Mouse (Mus musculus) forebrain, embryonic 14.5 days (tissue): Measurements from ENCODE around the gene Sgcb. TPM values are rescaled to one million over a fixed set of nuclear protein-coding genes. Genes with fewer than 3 reads are reported as not detected.

Source experiments
- ATAC-seq: fragments of 200-750 bp; cut with Nextera tagmentation; 2 replicates; pipeline ENCODE4 v1.8.0; 2017; ENCODE audit warnings: mild to moderate bottlenecking, moderate library complexity
- DNase-seq: peaks from one replicate; pipeline ENCODE4 v3.0.0-alpha.2; 2015; ENCODE audit warnings: low spot score
- H3K27ac ChIP-seq: fragments of 300-500 bp; sonication (generic); 2 replicates; pipeline ENCODE4 v1.5.1; 2014; ENCODE audit warnings: low read depth, mild to moderate bottlenecking, control low read depth, low read length, moderate library complexity
- H3K27me3 ChIP-seq: fragments of 300-500 bp; sonication (generic); replicated peaks from 2 replicates; pipeline ENCODE4 v1.6.1; 2014; ENCODE audit warnings: low read length, control low read depth, mixed read lengths; ENCODE audit not compliant: control insufficient read depth, insufficient read depth
- H3K36me3 ChIP-seq: fragments of 300-500 bp; sonication (generic); 2 replicates; pipeline ENCODE4 v1.6.1; 2014; ENCODE audit warnings: low read length, control low read depth; ENCODE audit not compliant: control insufficient read depth, insufficient read depth
- H3K4me1 ChIP-seq: fragments of 300-500 bp; sonication (generic); 2 replicates; pipeline ENCODE4 v1.6.1; 2014; ENCODE audit warnings: antibody characterized with exemption, low read length, control low read depth; ENCODE audit not compliant: control insufficient read depth, insufficient read depth
- H3K4me2 ChIP-seq: fragments of 300-500 bp; sonication (generic); 2 replicates; pipeline ENCODE4 v1.6.1; 2014; ENCODE audit warnings: mild to moderate bottlenecking, control low read depth, low read length
- H3K4me3 ChIP-seq: fragments of 300-500 bp; sonication (generic); 2 replicates; pipeline ENCODE4 v1.5.1; 2014; ENCODE audit warnings: low read depth, low read length, control low read depth
- H3K9ac ChIP-seq: fragments of 300-500 bp; sonication (generic); 2 replicates; pipeline ENCODE4 v1.6.1; 2014; ENCODE audit warnings: mild to moderate bottlenecking, low read length, control low read depth, moderate library complexity
- H3K9me3 ChIP-seq: fragments of 300-500 bp; sonication (generic); replicated peaks from 2 replicates; pipeline ENCODE4 v1.6.1; 2016; ENCODE audit warnings: low read length, control low read depth, mixed read lengths; ENCODE audit not compliant: control insufficient read depth
- WGBS: fragments of 180-500 bp; shearing (Covaris S2); extraction: QIAGEN DNeasy Blood & Tissue Kit; methylation state at CpG from one replicate; pipeline ENCODE4 v1.1.7; 2014; 5-methylcytosine and 5-hydroxymethylcytosine counted together
- polyA plus RNA-seq: library from polyadenylated mRNA; unstranded; fragments of >200 nt; fragmentation: Nextera tagmentation; extraction: Ambion mirVana; gene quantifications from 2 replicates; pipeline ENCODE4 v1.2.1, GENCODE M21; 2014

The Sgcb gene
- 20.9 and 25.6 TPM in 2 replicates for polyA plus RNA-seq

DNA sequence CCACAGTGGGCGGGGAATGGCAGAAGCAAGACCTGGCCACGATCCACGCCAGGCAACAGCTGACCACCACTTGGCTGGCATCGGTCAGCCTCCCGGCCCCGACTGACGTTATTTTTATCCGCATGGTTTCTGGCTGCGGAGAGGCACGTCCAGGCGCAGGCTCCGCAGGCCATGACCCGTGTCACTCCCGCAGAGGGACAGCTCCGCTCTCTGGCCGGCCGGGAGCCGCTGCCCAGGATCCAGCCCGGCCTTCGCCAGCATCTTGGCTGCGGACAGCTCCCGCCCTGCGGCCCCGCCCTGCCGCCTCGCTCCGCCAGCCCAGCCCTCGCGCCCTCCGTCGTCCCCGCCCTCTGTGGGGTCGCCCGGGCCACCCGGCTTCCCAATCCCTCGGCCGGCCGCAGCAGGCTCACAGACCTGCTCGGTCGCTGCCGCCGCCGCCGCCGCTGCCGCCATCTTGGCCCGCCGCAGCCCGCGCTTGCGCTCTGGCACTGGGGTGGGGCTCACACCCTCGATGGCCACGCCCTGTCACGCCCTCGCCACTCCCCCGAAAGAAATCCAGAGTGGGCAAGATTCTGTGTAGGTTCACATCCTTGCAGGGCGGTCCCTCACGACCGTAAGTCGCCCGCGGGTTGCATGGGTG lies at the start of gene Sgcb:
Sgcb (minus strand) TSS at position 530 of the 640 bp plus-strand sequence.
- Histone ChIP-seq H3K9me3 (no peaks in the 10 kb centered on the region), H3K9ac (peak within 1 kb of the TSS; percentile 93), H3K27ac (peak within 1 kb of the TSS; percentile 44; the same call in 1 of the 2 replicates), H3K4me3 (peak within 1 kb of the TSS; percentile 87), H3K36me3 (0 out of 2 replicates have a peak, but pooled peaks cover 6% of the 10 kb centered on the region), H3K27me3 (peaks cover 38% of the 10 kb centered on the region), H3K4me2 (peak within 1 kb of the TSS; percentile 77), H3K4me1 (peaks cover 22% of the 10 kb centered on the region)
- DNase-seq (peak; percentile 87), ATAC-seq (peak; percentile 93)
- under 1% methylated on average over 56 of the region's 62 CpGs for WGBS

DNA sequence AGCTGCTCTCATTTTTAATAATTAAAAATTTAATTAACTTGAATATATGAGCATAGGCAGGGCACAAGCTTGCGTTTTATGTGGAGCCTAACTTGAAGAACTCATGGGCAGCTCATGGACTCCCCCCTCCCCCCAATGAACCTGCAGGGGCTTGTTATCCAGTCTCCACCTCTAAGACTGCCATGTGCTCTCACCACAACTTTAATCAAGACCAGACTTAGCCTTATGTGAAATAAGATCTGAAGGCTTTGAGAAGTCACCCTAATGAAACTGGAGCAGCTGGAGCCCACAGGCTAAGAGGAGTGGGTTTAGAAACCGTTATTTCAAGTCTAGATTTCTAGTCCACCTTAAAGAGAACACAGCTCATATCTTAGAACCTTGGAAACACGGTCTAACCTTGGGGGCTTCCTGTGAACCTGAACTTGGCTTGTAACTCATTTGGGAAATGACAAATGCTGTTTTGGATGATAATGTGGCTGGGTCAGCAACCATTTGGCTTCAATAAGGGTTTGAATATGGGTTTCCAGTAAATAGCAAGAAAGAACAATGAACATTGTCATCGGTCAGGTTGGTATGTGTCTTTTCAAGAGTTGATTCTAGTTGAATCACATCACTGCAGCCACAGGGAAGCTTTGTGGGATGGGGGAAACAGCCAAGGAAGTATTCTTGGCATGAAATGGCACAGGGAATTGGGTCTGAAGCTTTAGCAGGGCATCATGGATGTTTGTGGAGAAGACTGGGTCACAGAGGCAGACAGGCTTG lies 46.8 kb upstream of the Sgcb start:
- WGBS = 73% methylated on average over 4 of the region's 4 CpGs

GRCm38 (mm10) chr5:73693778-73694177 lies 46.2 kb upstream of the Sgcb start:
- ATAC-seq (no peak), DNase-seq (peak; percentile 6)
- no peaks in the 10 kb centered on the region for H3K36me3 ChIP-seq
- no peak overlapping the region for H3K9ac ChIP-seq
- no peak overlapping the region for H3K4me3 ChIP-seq
- H3K9me3 ChIP-seq = no peaks in the 10 kb centered on the region
- WGBS = 76% methylated on average over 1 of the region's 1 CpGs
- no peaks in the 10 kb centered on the region for H3K27me3 ChIP-seq
- no peak overlapping the region for H3K27ac ChIP-seq
- H3K4me2 ChIP-seq = no peak overlapping the region
- no peaks in the 10 kb centered on the region for H3K4me1 ChIP-seq

More for the DNA sequence above, 46.8 kb upstream of the Sgcb start:
- Histone ChIP-seq H3K36me3 (no peaks in the 10 kb centered on the region), H3K9me3 (no peaks in the 10 kb centered on the region), H3K9ac (no peak overlapping the region), H3K4me3 (no peak overlapping the region), H3K27ac (no peak overlapping the region), H3K4me1 (no peaks in the 10 kb centered on the region), H3K4me2 (no peak overlapping the region), H3K27me3 (no peaks in the 10 kb centered on the region)
- ATAC-seq (no peak), DNase-seq (no peak)

DNA sequence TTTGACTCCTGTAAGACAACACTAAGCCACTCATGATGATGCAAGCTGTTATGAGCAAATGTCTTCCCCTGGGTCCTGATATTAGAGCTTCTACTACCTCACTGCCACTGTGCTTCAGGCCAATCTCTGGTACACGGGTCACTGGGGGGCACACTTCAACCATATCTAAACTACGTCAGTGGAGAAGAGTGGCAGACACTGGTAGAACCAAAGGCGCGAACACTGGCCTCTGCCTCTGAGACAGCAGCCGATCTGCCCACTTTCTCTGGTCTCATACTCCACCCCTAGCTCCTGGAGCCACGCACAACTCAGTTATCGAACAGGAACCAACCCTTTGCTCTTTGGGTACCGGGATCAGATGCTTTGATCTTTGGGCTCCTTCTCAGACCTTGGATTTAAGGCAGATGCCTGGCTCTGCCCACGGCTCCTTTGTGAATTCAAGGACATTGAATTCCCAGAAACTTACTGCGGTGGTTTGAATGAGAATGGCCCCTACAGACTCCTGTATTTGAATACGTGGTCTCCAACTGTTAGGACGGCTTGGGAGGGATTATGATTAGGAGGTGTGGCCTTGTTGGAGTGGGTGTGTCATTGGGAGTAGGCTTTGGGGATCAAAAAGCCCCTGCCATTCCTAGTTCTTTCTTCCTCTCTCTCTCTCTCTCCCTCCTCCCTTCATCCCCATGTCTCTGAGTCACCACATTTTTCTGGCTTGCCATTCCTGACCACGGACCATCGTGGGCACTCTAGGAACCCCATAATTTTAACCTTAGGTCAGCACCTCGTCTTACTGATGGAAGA lies 44.3 kb upstream of the Sgcb start:
- WGBS = 28% methylated on average over 15 of the region's 15 CpGs
- no peak for ATAC-seq
- Histone ChIP-seq H3K27ac (no peak overlapping the region), H3K4me2 (no peak overlapping the region), H3K9ac (no peak overlapping the region), H3K27me3 (no peaks in the 10 kb centered on the region), H3K4me3 (no peak overlapping the region), H3K4me1 (no peaks in the 10 kb centered on the region), H3K9me3 (no peaks in the 10 kb centered on the region), H3K36me3 (no peaks in the 10 kb centered on the region)
- no peak for DNase-seq

DNA sequence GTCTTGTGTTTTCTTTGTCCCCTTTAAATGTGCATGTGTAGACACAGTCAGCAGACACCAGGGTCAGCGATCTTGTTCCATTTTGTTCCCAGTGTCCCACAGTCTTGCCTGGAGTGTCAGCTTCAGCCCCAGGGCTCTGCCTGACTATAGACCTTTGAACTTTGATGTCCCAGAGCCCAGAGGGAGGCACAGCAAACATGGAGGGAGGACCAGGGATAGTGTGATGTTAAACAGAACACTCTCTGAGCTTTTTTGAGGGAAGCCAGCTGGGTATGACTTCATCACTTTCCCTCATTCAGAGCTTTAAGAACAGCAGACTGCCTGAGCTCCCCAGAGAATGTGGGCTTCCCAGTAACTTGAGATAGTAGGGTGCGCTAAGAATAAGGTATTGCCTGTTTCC lies 42.6 kb upstream of the Sgcb start:
- no peak overlapping the region for H3K9ac ChIP-seq
- H3K4me3 ChIP-seq = no peak overlapping the region
- no peak overlapping the region for H3K27ac ChIP-seq
- no peaks in the 10 kb centered on the region for H3K4me1 ChIP-seq
- WGBS = 70% methylated on average over 2 of the region's 2 CpGs
- H3K9me3 ChIP-seq = no peaks in the 10 kb centered on the region
- H3K36me3 ChIP-seq = no peaks in the 10 kb centered on the region
- H3K4me2 ChIP-seq = no peak overlapping the region
- DNase-seq (no peak), ATAC-seq (no peak)
- H3K27me3 ChIP-seq = no peaks in the 10 kb centered on the region

DNA sequence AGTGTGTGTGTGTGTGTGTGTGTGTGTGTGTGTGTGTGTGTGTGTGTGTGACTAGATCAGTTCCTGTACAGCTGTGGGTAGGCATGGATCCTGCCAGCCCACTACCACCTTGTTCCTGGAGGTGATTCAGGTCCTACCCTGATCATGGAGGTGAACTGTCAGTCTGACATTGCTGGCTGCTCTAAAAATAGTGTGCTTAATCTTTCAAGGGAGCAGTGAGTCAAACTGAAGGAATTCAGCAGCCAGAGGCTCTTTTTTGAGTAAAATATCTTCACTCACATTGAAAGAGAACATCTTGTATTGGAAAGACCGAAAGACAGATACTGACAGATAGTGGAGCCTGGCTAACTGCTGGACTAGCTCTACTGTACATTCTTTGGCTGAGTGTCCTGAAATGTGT lies 41.0 kb upstream of the Sgcb start:
- ATAC-seq = no peak

GRCm38 (mm10) chr5:73686149-73686548 lies 38.6 kb upstream of the Sgcb start:
- WGBS = 31% methylated on average over 4 of the region's 4 CpGs
- H3K27me3 ChIP-seq = no peaks in the 10 kb centered on the region
- no peaks in the 10 kb centered on the region for H3K9me3 ChIP-seq
- ATAC-seq (peak; percentile 40; the same call in 1 of the 2 replicates), DNase-seq (peak; percentile 78)
- H3K4me2 ChIP-seq = no peak overlapping the region
- no peaks in the 10 kb centered on the region for H3K4me1 ChIP-seq
- H3K9ac ChIP-seq = no peak overlapping the region
- H3K27ac ChIP-seq = no peak overlapping the region
- H3K36me3 ChIP-seq = no peaks in the 10 kb centered on the region
- H3K4me3 ChIP-seq = no peak overlapping the region

More for the DNA sequence above, 41.0 kb upstream of the Sgcb start:
- H3K36me3 ChIP-seq = no peaks in the 10 kb centered on the region
- H3K4me2 ChIP-seq = no peak overlapping the region
- 85% methylated on average over 1 of the region's 1 CpGs for WGBS
- no peak for DNase-seq
- no peaks in the 10 kb centered on the region for H3K27me3 ChIP-seq
- H3K9ac ChIP-seq = no peak overlapping the region
- H3K27ac ChIP-seq = no peak overlapping the region
- no peaks in the 10 kb centered on the region for H3K9me3 ChIP-seq
- no peak overlapping the region for H3K4me3 ChIP-seq
- no peaks in the 10 kb centered on the region for H3K4me1 ChIP-seq

GRCm38 (mm10) chr5:73683706-73684409 lies 36.3 kb upstream of the Sgcb start:
- Histone ChIP-seq H3K4me1 (no peaks in the 10 kb centered on the region), H3K9ac (no peak overlapping the region), H3K36me3 (no peaks in the 10 kb centered on the region), H3K4me3 (no peak overlapping the region), H3K27ac (no peak overlapping the region), H3K27me3 (no peaks in the 10 kb centered on the region), H3K9me3 (no peaks in the 10 kb centered on the region), H3K4me2 (no peak overlapping the region)
- ATAC-seq (no peak), DNase-seq (peak; percentile 33)
- 56% methylated on average over 9 of the region's 9 CpGs for WGBS
